Mouse (Mus musculus) heart, embryonic 16.5 days (tissue): ENCODE results near the gene Nek3. TPM values are rescaled to one million over a fixed set of nuclear protein-coding genes. Genes with fewer than 3 reads are reported as not detected.

Experiments
- ATAC-seq: fragments of 200-750 bp; cut with Nextera tagmentation; replicated peaks from 2 replicates; pipeline ENCODE4 v1.8.0; 2017; ENCODE audit warnings: moderate number of reproducible peaks; ENCODE audit not compliant: insufficient read depth, low FRiP score; ENCODE audit errors: extremely low read depth
- H3K27ac ChIP-seq: fragments of 300-500 bp; sonication (generic); 2 replicates; pipeline ENCODE4 v1.5.1; 2014; ENCODE audit warnings: mild to moderate bottlenecking, low read length, control low read depth, moderate library complexity
- H3K27me3 ChIP-seq: fragments of 300-500 bp; sonication (generic); 2 replicates; pipeline ENCODE4 v1.6.1; 2014; ENCODE audit warnings: low read length, mixed read lengths; ENCODE audit not compliant: control insufficient read depth, insufficient read depth
- H3K36me3 ChIP-seq: fragments of 300-500 bp; sonication (generic); 2 replicates; pipeline ENCODE4 v1.6.1; 2014; ENCODE audit not compliant: control insufficient read depth, insufficient read depth
- H3K4me1 ChIP-seq: fragments of 300-500 bp; sonication (generic); 2 replicates; pipeline ENCODE4 v1.6.1; 2014; ENCODE audit warnings: low read length, mixed read lengths; ENCODE audit not compliant: control insufficient read depth, insufficient read depth
- H3K4me2 ChIP-seq: fragments of 300-500 bp; sonication (generic); 2 replicates; pipeline ENCODE4 v1.6.1; 2014; ENCODE audit warnings: low read depth, mild to moderate bottlenecking, control low read depth, low read length
- H3K4me3 ChIP-seq: fragments of 300-500 bp; sonication (generic); 2 replicates; pipeline ENCODE4 v1.5.1; 2014; ENCODE audit warnings: mild to moderate bottlenecking, control low read depth, low read length
- H3K9ac ChIP-seq: fragments of 300-500 bp; sonication (generic); 2 replicates; pipeline ENCODE4 v1.6.1; 2014; ENCODE audit warnings: low read length, control low read depth
- H3K9me3 ChIP-seq: fragments of 300-500 bp; sonication (generic); replicated peaks from 2 replicates; pipeline ENCODE4 v1.6.1; 2016; ENCODE audit warnings: low read length; ENCODE audit not compliant: control insufficient read depth
- WGBS: fragments of 180-500 bp; shearing (Covaris S2); extraction: QIAGEN DNeasy Blood & Tissue Kit; methylation state at CpG from one replicate; pipeline ENCODE4 v1.1.7; 2014; 5-methylcytosine and 5-hydroxymethylcytosine counted together
- polyA plus RNA-seq: library from polyadenylated mRNA; unstranded; fragments of >200 nt; fragmentation: Nextera tagmentation; extraction: Ambion mirVana; gene quantifications from 2 replicates; pipeline ENCODE4 v1.2.1, GENCODE M21; 2015

Nek3 gene
- polyA plus RNA-seq, 1 experiment from 2014 or later, result 5.3 TPM

DNA sequence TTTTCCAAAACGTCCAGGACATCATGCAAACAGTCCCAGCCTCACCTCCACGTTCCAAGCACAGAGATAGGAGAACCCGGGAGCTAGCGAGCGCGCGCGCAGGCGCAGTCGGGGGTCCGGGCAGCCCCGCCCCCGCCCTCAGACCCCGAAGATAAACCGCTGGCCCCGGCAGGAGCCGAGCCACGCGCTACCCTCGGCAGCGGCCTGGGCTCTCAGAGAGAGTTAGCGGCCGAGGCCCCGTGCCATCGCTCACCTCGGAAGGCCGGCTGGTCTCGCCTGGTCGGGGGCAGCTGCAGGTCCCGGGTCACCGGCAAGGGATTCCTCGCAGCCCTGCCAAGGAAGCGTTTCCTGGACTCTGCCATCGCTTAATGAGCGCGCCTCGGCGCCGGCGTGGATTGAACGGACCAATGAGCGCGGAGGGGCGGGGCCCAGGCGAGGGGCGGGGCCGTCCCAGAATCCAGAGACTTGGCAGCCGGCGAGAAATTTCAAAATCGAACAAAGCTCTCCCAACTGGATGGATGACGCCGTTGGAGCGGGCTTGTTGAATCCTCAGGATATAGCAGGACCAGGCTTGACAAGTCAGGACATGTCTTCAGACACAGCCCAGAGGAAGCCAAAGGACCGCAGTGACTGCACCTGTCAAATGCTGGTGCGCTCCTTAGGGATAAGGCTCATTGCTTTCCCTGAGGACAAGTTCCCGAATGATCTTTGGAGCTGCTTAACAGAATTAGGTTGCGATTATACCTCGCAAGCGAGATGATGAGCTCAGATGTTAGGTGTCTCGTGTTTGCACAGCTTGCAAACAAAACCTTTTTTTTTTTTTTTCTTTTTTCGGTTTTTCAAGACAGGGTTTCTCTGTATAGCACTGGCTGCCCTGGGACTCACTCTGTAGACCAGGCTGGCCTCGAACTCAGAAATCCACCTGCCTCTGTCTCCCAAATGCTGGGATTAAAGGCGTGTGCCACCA is 19.5 kb upstream of the Nek3 start, which contains the start of gene Ckap2:
TSS of gene Ckap2 (minus strand) at position 389 of the 967 bp plus-strand sequence.
- Histone ChIP-seq H3K4me3 (peak within 1 kb of the TSS; percentile 73), H3K4me1 (peaks cover 12% of the 10 kb centered on the region), H3K9me3 (no peaks in the 10 kb centered on the region), H3K27me3 (no peaks in the 10 kb centered on the region), H3K27ac (peak within 1 kb of the TSS; percentile 78), H3K9ac (peak within 1 kb of the TSS; percentile 76), H3K4me2 (peak within 1 kb of the TSS; percentile 80), H3K36me3 (no peaks in the 10 kb centered on the region)
- peak; percentile 95 for ATAC-seq
- 2% methylated on average over 63 of the region's 63 CpGs for whole genome bisulfite sequencing

DNA sequence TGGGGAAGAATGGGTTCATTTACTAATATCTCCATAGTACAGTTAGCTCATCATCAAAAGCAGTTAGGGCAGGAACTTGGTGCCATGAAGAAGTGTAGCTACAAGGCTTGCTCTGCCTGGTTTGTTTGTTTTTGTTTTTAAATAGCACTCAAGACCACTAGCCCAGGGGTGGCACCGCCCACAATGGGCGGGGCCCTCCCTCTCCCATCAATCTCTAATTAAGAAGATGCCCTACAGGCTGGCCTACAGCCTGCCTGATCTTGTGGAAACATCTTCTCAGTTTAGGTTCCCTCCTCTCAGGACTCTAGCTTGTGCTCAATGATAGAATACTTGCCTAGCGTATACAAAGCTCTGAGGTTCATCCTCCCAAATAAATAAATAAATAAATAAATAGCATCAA is 18.6 kb upstream of the Nek3 start:
- Histone ChIP-seq H3K4me2 (peak overlapping the region; percentile 80), H3K9ac (peak overlapping the region; percentile 76), H3K4me3 (peak overlapping the region; percentile 73), H3K27me3 (no peaks in the 10 kb centered on the region), H3K4me1 (peaks cover 16% of the 10 kb centered on the region), H3K36me3 (no peaks in the 10 kb centered on the region), H3K9me3 (no peaks in the 10 kb centered on the region), H3K27ac (peak overlapping the region; percentile 78; the same call in 1 of the 2 replicates)
- WGBS, result 4% methylated on average over 3 of the region's 3 CpGs
- ATAC-seq, result no peak

DNA sequence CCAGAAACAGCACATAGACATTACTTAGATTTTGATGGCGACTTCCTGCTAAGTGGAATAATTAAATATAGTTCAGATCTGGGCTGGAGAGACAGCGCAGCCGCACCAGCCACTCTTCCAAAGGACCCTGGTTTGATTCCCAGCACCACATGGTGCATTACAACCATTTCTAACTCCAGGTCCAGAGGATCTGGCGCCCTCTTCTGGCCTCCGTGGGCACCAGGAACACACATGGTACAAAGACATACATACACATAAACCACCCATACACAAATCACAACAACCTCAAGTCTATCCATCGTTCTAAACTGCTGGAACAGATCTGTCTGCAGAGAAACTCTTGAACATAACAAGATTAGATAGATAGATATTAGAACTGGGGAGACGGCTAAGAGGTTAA is 9.7 kb upstream of the Nek3 start:
- Histone ChIP-seq H3K4me2 (no peak overlapping the region), H3K4me1 (peaks cover 5% of the 10 kb centered on the region; the same call in 1 of the 2 replicates), H3K4me3 (no peak overlapping the region), H3K9me3 (peaks cover 6% of the 10 kb centered on the region; the same call in 1 of the 2 replicates), H3K27me3 (no peaks in the 10 kb centered on the region), H3K27ac (no peak overlapping the region), H3K9ac (no peak overlapping the region), H3K36me3 (peaks cover 43% of the 10 kb centered on the region)
- no peak for ATAC-seq
- 96% methylated on average over 7 of the region's 7 CpGs for WGBS

DNA sequence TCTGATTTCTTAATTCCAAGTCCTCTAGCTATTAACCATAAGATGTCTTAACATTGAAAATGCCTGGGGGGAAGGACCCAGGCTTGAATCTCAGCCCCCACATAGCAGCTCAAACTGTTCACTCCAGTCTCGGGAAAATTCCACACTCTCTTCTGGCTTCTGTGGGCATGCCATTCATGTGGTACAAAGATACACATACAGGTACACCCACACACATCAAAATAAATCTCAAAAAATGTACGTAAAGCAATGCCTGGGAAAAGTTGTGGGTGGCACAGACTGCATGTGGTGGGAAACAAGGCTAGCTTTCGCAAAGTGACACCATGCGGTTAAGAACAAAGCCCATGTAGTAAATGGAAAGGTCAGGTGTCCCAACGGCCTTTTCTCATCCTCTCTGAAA is 2.9 kb upstream of the Nek3 start:
- Histone ChIP-seq H3K4me3 (no peak overlapping the region), H3K9me3 (no peaks in the 10 kb centered on the region), H3K27me3 (no peaks in the 10 kb centered on the region), H3K9ac (no peak overlapping the region), H3K4me2 (no peak overlapping the region), H3K36me3 (peaks cover 28% of the 10 kb centered on the region), H3K4me1 (peaks cover 3% of the 10 kb centered on the region; the same call in 1 of the 2 replicates), H3K27ac (no peak overlapping the region)
- no peak for ATAC-seq
- 95% methylated on average over 5 of the region's 5 CpGs for WGBS

DNA sequence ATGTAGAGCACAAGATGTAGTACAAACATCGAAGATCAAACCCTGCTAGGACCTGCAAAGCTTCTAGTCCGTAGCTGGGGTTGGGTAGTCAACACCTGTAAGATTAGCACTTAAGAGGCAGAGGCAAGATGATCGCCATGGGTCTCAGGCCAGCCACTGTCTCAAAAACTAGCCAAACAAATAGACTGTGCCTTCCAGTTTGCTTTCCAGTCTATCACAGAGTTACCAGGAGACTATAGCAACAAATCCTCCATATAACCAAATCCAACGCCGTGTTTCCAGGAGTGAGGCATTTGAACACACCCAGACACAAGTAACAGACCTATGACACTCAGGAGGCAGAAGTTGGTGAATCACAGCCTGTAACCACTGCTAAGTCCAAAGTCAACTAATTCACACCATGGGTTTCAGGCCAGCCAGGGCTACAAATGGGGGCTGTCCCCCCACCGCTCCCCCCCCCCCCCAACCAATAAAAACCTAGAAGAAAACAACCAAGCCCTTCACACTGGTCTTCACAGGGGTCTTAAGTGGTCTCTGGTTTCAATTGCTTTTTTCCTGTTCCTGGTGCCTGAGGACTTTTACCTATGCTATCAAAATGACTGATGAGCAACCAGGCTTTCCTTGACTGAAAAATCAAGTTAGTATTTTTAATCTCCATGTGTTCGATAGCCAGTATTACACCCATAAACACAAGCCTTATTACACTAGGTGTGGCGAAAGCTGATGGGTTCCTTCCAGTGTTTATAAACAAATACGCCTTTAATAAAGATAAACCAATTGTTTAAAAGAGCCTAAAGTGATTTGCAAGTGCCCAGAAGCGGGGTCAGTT is 770 bp downstream of the Nek3 start:
- WGBS, result 49% methylated on average over 10 of the region's 10 CpGs
- Histone ChIP-seq H3K27ac (peak overlapping the region; percentile 64), H3K9me3 (no peaks in the 10 kb centered on the region), H3K4me2 (peak overlapping the region; percentile 73), H3K4me1 (peaks cover 3% of the 10 kb centered on the region; the same call in 1 of the 2 replicates), H3K4me3 (peak overlapping the region; percentile 68), H3K36me3 (peaks cover 12% of the 10 kb centered on the region), H3K27me3 (no peaks in the 10 kb centered on the region), H3K9ac (peak overlapping the region; percentile 70)
- no peak for ATAC-seq

DNA sequence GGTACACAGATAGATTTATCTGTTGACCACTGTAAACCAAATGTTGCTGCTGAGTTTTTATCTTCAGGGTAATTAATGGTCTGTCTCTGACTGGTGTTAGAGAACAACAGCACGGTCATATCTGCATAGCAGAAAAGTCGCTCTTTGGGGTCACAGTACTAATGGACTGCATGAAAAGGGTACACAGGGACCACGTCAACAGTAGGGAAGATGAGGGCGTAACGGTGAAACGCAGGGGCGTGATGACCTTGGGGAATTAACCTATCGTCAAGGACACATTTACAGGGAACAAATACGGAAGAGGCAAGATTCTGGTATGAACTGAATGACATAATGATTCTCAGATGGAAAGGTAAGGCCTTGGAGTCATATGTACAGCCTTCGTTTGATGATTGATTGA is 1.8 kb downstream of the Nek3 start:
- 78% methylated on average over 10 of the region's 10 CpGs for WGBS
- Histone ChIP-seq H3K27me3 (no peaks in the 10 kb centered on the region), H3K4me3 (no peak overlapping the region), H3K4me1 (peaks cover 3% of the 10 kb centered on the region; the same call in 1 of the 2 replicates), H3K27ac (no peak overlapping the region), H3K9ac (no peak overlapping the region), H3K36me3 (peaks cover 17% of the 10 kb centered on the region), H3K9me3 (no peaks in the 10 kb centered on the region), H3K4me2 (no peak overlapping the region)
- no peak for ATAC-seq

DNA sequence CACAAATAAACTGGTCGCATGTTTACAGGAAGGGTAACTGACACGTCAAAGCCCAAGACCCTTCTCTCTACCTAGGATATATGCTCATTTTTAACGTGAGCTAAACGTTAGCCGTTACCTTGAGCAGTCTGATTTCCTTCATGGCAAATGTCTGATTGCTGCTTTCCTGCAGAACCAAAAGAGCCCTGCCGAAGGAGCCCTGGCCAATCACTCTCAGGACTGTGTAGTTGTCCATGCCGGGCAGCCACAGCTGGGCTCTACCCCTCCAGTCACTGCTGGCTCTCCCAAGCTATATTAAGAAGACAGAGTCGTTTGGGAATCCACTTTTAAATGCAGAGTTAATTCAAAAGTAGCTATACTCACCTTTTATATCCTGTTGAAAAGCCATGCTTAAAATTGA is 4.0 kb downstream of the Nek3 start:
- H3K9me3 ChIP-seq, result no peaks in the 10 kb centered on the region
- no peaks in the 10 kb centered on the region for H3K27me3 ChIP-seq
- no peak overlapping the region for H3K27ac ChIP-seq
- peaks cover 13% of the 10 kb centered on the region for H3K36me3 ChIP-seq
- WGBS, result 79% methylated on average over 8 of the region's 8 CpGs
- no peak for ATAC-seq
- H3K9ac ChIP-seq, result no peak overlapping the region
- peaks cover 3% of the 10 kb centered on the region; the same call in 1 of the 2 replicates for H3K4me1 ChIP-seq
- no peak overlapping the region for H3K4me2 ChIP-seq
- no peak overlapping the region for H3K4me3 ChIP-seq

DNA sequence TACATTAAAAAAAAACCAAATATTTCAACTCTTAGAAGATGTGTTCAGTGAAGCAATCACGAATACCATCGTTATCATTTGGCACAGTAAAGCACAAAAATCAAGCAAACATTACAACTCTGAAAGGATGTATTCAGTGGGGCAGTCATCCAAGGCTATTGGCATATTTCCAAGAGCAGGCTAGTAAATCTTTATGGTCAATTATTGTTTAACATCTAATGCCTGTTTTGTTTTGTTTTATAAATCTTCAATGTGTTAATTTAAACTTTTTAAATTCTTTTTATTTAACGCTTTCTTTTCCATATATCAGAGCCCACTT is 15.9 kb downstream of the Nek3 start:
- H3K4me2 ChIP-seq, result no peak overlapping the region
- WGBS, result 51% methylated on average over 3 of the region's 3 CpGs
- H3K36me3 ChIP-seq, result peaks cover 8% of the 10 kb centered on the region
- no peaks in the 10 kb centered on the region for H3K9me3 ChIP-seq
- H3K4me1 ChIP-seq, result 0 out of 2 replicates have a peak, but pooled peaks cover 2% of the 10 kb centered on the region
- no peak overlapping the region for H3K9ac ChIP-seq
- ATAC-seq, result no peak
- no peak overlapping the region for H3K4me3 ChIP-seq
- H3K27me3 ChIP-seq, result no peaks in the 10 kb centered on the region
- H3K27ac ChIP-seq, result no peak overlapping the region
